Mouse (Mus musculus) WW6 (cell line): ENCODE data around the gene Slc4a4.
"Not testable (repeated sequence)": the region's sequence is repeated elsewhere in the genome, so short reads cannot be mapped to it uniquely, and the experiment has no call there.

Experiments used
- DNase-seq: peaks from one replicate; pipeline ENCODE4 v3.0.0-alpha.2; 2013; ENCODE audit warnings: low read depth, low spot score

Slc4a4 gene

DNA sequence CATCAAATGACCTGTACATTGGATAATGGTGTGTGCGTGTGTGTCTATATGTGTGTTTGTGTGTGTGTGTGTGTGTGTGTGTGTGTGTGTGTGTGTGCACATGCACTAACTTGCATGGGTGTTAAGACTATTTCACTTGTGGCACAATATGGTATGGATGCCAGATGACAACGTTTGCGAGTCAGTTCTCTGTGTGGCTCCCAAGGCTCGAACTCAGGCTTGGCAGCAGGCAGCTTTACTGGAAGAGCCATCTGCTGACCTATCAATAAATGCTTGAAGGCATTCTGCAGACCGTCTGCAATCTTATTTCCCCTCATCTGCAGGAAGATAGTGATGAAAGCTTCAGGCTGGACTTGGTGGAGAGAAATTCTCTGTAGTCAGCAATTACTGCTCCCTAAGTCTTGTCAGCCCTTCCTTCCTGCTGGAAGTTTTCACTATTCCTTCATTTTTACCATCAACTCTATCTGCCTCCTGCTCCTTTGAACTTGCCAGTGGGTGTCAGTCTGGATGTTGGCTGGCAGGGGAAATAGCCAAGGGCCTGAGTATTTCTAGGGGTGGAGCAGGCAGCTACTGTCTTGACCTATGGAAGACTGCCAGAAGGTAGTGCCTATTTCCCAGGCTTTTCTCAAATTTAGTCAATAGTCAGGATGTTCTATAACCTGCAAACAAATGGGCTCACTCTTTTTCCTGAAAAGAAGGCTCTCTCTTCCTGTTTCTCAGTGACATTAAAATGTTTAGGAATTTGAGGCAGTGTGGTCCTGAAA is 73.9 kb downstream of the Slc4a4 start:
- no peak for DNase-seq

DNA sequence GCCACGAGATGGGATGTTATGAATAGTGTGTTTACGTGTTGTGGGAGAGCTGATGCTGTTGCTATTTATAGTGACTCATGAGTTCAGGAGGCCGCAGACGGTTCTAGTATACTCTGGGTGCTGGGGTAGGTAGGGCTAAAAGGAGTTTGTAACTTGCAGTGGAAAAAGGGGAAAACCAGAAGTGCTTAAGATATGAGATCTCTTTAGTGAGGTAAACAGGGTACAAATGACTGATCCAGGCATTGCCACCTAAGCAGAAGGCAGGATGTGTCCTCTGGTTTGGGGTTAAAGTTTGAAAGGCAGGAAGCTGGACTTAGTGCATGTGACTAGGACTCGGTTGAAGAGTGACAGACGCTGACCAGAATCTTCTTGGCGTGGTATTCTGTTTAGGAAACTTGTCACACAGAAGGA is 74.7 kb downstream of the Slc4a4 start:
- DNase-seq: no peak

DNA sequence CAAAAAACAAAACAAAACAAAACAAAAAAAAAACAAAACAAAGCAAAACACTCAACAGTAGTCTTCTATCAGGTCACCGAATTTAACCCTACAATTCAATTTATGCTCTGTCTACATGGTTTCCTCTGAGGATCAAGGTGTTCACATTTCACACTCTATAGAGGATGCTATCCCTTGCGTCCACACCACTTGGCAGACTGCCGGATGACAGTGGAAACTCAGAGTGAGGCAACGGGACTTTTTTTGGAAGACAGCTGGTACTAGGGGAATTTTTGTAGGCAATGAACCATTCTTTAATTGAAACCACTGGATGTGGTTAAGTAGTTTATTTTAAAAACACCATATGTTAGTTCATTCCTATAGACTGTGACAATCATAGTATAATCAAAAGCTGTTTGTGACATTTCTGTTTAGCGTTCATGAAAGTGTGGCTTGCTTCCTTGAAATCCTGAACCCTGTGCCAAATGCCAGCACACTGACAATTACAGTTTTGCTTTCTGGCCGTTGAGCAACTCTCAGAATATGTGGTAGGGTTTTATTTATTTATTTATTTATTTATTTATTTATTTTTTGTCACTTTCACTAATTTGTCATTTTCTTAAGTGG is 78.2 kb downstream of the Slc4a4 start:
- DNase-seq: no peak

DNA sequence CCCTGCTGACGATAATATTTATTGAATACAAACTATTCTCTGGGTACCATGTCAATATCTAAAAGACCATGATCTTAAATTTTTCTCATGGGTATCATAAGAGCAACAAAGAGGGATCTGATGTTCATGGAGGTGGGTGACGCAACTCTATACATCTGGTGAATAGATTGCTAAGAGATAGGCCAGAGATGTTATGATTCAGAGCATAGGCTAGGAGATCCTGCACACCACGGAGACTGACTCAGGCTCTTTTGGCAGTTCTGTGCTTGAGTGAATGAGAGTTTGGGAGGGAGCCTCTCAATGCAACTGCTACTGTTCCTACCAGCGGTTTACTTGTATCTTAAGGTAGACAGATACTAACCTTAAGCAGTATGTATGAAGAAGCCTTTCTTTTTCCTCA is 79.9 kb downstream of the Slc4a4 start:
- DNase-seq: no peak

DNA sequence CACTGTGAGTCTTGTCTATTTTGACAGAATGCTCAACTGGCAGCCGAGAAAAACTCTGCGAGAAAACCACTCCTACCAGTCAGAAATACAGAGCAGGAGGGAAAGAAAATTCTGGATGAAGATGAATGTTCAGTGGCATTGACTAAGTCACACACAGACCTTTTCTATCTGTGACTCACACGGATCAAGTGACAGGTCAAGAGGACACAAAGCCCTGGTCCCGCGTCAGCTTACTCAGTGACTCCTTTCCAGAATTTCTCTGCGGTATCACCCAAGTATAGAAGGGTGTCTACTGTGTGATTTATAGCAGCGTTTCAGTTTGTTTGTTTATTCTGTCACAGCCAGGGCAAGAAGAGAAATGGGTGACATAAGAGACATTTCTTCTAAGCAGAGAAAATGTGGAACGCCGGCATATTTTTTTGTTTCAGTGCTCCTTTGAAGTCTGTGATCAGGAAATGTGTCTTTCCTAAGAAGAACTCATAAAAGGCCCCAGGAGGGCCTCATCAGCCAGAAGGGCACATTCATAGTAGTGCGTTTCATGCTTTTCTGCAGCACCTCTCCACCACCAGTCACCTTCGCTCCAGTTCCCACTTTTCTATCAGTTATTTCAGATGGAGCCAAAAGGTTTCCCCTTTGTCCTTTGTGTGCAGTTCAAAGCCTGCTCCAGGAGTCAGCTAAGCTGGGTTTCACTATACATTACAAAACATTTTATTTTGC is 82.5 kb downstream of the Slc4a4 start:
- DNase-seq: no peak

DNA sequence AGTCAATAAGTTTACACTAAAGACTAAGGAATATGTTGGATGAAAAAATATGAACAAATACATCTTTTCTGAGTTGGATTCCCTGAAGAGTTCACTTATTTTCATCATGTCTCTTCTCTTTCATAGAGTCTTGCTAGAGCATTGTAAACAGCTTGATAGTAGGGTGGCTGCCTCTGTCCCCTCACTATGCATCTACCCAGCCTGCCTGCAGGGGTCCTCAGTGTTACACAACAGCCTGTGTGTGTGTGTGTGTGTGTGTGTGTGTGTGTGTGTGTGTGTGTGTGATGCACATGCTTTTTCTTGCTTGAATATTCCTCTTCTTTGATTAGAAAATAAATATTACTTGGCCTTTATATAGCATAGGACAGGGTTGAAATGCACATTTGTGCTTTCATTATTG is 84.9 kb downstream of the Slc4a4 start:
- no peak for DNase-seq

DNA sequence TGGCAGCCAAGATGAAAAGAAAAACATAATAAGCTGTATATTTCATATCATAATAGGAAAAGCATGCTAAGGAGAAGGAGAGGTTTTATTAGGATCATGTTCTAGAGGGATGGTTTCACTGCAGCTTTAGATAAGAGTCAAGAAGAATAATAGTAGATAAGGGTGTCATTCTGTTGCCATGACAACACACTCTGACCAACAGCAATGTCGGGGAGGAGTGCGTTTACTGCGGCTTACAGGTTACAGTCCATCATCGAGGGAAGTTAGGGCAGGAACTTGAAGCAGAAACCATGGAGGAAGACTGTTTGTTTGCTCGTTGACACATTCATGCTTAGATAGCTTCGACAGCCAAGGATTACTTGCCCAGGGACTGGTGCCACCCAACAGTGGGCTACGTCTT is 85.7 kb downstream of the Slc4a4 start:
- DNase-seq: no peak

DNA sequence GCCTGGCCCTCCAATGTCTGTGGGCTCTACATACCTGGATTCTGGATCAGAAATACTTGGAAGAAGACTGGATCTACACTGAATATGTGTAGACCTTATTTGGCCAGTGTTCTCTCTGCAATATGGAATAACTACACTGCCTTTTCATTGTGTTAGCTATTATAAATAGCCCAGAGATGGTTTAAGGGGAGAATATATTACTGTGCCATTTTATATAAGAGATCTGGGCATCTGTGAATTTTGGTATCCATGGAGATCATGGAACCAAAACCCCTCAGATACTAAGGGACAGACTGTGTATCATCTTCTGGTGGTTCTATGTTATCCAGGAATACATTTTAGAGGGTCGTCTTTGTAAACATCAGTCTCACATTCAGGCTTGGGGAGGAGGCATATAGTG is 86.5 kb downstream of the Slc4a4 start:
- no peak for DNase-seq

DNA sequence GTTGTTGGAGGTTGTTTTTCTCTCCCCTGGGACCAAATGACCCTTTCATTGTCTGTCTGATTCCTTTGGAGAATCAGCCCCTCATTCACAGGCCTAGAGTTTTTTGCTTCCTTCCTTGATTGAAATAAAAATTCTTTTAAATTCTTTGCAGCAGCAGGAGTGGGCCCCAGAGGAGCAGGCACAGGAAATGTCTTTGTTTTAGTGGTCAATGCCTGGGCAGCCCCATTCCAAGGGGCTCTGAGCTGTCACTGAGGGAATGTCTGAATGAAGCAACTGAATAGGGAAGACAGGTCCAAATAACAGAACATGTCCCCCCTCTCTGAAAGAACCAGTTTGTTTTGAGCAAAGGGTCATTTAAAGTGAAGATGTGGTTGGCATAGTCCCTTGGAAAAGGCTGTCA is 89.1 kb downstream of the Slc4a4 start:
- no peak for DNase-seq

DNA sequence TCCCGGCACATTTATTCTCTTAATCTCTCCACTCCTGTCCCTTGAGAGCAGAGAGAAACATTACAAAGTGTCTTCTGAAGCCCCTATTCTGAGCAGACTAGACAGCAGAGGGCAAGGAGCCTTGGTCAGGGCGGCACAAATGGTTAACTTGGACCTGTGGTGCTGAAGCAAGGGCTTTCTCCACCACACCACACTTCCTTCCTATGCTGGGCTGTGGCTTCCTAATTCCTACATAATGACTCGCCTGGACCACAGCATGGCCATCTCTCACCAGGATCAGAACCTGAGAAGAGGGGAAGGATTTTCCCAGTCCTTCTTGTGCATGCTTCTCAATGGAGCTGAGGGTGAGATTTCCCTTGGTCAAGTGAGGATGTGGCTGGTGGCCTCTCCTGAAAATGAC is 89.8 kb downstream of the Slc4a4 start:
- no peak for DNase-seq

DNA sequence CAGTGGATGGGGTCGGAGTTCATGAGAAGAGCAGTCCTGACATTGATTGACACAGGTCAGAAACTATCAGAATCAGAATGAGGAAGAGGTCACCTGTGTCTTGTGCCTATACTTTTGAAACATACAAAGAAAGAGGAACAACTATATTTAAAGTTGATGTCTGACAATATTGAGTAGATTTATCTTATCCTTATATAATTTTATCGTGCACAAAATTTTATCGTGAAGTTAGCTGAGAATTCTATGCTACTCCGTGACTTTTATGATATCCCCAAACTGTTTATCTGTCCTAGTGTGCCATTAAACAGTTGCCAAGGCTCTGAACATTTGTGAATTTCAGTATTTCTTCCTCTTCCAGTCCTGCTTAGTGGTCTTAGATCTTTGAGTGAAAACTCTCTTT is 94.1 kb downstream of the Slc4a4 start:
- DNase-seq: no peak

DNA sequence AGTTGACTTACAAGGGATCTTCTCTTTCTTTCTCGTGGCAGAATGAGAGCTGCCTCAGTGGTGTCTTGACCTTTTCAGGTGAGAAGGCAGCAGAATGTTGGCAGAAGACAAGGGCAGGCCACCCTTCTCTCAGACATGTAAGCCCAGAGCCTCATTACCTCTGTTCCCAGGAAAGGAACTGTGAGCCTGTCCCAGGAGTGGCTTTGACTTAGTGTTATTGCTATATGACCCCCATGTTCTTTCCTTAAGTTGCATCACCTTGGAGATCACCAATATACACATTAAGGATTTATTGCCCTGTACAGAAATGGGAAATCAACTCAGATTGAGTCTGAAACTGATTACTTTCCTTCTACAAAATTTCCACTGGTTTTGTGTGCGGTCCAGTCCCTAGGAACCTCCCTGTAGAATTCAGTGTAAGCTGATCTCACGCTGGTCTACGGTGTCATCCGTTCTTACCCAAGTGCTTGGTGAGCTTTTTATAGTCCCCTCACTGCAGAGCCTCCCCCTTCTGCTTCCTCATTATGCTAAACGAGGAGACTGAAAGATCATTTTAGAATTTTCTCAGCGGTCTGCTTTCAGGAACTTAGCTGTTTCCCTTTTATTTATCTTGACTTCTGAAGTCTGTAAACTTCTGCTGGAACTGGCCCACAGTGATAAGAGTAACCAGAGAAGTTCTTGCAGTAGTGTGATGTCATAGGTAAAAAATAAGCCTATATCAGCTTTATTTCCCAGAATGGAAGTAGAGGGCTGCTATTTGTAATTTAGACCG is 94.8 kb downstream of the Slc4a4 start:
- DNase-seq: no peak

DNA sequence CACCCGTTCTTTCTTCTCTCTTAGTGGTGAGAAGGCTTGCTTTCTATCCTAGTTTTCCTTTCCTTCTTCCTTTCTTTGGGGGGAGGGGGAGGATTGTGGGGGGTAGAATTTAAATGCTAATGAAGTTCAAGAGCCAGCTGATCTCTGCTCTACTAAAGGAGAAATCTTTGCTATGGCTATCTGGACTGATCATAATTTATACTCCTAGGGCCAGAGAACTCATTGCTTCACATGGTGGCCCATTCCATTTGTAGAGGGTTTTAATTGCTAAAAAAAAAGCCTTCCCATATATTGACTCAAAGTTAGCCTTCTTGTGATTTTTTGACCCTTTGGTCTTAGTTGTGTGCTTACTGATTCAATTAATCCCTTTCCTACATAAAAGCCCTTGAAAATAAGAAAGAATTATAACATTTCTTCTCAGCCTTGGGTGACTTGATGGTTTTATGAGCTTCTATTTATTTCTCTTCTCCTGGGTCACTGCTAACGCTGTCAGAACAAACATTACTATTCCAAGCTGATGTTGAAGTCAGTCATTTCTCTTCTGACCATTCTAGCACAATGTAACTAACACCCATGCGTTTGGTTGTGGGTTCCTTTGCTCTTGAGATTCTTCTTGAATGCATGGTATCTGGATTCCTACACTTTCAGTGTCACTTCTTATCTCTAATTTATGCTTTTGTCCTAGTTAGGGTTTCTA is 95.6 kb downstream of the Slc4a4 start:
- DNase-seq: no peak

DNA sequence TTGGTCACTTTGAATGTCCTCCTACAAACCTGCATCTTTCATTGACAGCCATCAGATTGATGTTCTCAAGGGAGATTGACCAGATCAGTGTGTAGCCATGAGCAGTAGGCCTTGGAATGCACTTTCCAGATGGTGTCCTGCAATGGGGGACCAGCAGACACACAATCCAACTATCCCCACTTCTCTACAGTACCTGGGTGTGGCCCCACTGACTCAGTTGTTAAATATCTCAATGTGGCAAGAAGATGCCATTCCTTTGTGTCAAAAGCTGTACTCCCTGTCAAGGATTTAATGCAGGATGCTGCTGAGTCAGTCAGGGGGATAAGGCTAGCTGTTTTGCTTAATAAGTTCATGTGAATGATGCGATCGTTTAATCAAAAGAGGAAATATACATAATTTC is 96.6 kb downstream of the Slc4a4 start:
- DNase-seq: no peak

DNA sequence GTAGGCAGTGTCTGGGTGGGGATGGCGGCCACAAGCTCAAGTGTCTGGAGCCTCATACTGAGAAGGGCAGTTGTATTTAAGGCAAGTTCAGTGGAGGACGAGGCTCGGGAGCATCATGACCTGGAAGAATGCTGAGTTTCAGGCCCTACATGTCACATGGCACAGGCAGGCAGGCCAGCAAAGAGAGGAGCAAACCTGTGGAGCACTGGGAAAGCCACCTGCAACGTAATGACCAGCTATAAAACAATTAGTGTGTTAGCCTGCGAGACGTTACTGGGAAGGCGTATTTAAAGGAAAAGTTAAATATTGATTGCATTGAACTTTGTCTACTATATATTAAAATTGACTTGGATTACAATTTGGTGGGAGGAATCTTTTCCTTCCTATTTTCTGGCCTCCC is 97.0 kb downstream of the Slc4a4 start:
- DNase-seq: no peak

DNA sequence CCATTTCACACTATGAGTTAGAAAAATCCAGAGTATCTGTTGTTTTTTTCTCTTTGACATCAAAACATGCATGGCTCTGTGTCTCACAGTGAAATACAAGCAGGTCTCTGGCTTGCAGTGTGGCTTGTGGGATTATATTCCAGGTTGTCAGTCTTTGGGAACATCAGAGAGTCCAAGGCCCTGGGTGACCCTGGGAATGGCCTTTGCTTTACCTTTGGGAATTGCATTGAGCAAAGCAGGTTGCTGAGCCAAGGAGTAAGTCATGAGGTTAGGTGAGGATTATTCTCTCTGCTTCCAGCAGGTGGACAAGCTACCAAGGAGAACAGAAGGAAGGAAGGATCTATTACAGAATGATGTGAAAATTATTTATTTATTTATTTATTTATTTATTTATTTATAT is 102.4 kb downstream of the Slc4a4 start:
- DNase-seq: no peak

DNA sequence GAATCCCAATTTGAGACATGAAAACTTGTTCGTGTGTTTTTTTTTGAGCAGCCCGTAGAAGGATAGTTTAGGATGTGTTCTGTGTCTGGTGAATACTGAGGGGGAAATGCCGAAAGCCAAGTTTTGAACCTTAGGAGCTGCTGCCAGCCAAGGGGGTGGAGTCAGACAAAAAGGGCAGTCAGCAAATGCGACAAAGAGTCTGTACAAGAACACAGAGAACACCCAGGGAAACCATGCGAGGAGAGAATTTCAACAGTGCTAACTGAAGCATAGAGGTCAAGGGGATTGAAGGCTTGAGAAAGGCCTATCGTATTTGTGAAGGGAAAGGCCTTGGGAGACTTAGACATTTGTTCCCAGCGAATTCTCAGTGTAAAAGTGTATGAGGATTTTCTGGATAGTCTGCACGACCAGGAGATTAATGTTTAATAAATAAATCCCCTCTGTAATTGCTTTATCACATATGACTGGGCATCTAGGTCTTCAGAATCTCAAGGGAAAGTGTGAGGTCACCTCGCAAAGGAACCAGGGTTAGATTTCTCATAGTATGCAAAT is 103.7 kb downstream of the Slc4a4 start:
- DNase-seq: no peak

DNA sequence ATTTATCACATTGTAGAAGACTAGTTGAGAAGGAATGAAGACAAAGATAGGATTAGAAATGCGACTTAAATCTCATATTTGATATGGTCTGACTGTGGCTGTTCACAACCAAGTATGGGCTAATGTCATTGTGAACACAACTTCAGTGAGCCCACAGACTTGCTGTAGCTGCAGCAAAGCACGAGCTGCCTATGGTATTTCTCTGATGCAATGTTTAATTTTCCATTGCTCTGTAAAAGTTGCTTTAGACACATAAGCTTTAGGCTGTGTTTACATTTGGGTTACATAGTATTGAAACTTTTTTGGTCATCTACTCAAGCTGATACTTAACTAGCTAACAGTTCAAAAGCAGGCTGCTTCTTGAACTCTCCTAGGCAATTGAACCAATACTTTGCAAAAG is 104.7 kb downstream of the Slc4a4 start:
- DNase-seq: not testable (repeated sequence)

DNA sequence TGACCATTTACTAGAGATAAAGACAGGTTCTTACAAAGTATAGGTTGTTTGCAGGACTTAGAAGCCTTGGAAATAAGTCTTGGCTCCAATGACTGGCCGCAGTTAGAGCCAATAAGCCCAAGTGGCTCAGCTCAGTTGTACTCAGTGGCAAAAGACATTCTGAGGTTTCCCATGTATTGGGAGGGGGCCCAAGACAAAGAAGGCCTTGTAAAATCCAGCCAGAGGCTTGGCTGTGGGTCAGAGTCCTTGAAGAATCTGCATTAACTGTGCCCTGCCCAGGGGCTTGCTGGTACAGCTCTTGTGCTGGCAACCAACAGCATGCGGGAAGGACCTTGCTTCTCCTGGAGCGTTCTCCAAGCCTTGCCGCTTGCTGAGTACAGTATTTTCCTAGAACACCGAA is 107.9 kb downstream of the Slc4a4 start:
- no peak for DNase-seq

DNA sequence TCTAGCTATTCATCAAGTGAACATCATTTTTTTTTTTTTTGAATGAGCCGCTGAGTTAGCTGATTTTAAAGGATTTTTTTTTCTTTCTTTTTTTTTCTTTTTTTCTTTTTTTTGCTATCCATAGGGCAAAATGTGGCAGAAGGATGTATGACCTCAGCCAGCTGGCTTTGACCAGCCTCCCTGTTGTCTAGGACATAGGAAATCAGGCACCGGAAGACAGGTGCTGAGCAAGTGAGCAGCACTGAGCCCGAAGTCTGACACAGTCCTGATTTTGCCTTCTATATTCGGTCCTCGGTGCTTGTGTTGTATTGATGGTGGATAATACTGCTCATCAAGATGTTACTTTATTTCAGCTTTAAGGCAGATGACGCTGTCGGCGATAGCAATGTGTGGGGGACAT is 109.6 kb downstream of the Slc4a4 start:
- DNase-seq: no peak

DNA sequence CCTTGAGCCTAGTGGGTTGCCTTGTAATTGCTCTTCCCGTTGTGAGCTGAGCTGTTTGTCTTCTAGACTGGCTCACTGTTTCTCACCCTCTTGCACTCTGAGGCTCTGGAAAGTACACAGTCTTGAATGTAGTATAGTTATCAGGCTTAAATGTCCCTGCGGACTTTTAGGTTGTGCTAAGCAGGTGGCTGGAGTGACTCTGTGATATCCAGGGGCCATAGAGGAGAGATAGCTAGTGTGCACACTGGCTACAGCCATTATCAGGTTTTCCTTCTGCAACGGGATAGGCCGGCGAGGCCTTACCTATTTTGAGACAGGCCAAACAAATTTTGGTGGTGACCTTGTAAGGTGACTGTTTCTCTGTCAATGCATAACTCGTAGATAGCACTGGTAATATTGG is 110.7 kb downstream of the Slc4a4 start:
- DNase-seq: no peak
